ENCODE assay signal across 7 mouse cellular contexts in genomic region chr13:92736516-92737300, GRCm38 (mm10). TPM values are rescaled to one million over a fixed set of nuclear protein-coding genes. Genes with fewer than 3 reads are reported as not detected.
A peak's percentile ranks its signal among the peaks of the same experiment; 100 is the strongest.
DNase-seq lines count a peak whose midpoint lies in the region; ATAC-seq lines count a peak whose summit lies in the region.

No protein-coding gene starts in this region.

- no peak for ATAC-seq in liver, embryonic 11.5 days (replicated peaks; ENCODE audit: low FRiP score)
- ATAC-seq in limb, embryonic 12.5 days (ENCODE audit: insufficient number of reproducible peaks, insufficient read depth, low FRiP score, low TSS enrichment, low read depth), result no peak
- no peak for ATAC-seq in megakaryocyte-erythroid progenitor cell, adult 5-6 weeks (replicated peaks; ENCODE audit: low FRiP score, low TSS enrichment, poor library complexity, severe bottlenecking)

- no peaks in the 10 kb centered on the region for H3K36me3 ChIP-seq in liver, embryonic 11.5 days (ENCODE audit: control insufficient read depth, insufficient read depth, low read length)
- no peaks in the 10 kb centered on the region for H3K36me3 ChIP-seq in embryonic facial prominence, embryonic 10.5 days (replicated peaks)
- H3K36me3 ChIP-seq in limb, embryonic 12.5 days, result no peaks in the 10 kb centered on the region

- no peak overlapping the region for H3K4me3 ChIP-seq in liver, embryonic 11.5 days (ENCODE audit: low read depth, low read length)
- no peak overlapping the region for H3K4me3 ChIP-seq in embryonic facial prominence, embryonic 10.5 days
- no peak overlapping the region for H3K4me3 ChIP-seq in limb, embryonic 12.5 days (replicated peaks)

- H3K27me3 ChIP-seq in liver, embryonic 11.5 days (replicated peaks; ENCODE audit: control insufficient read depth, insufficient read depth, low read length), result 0 out of 2 replicates have a peak, but pooled peaks cover 2% of the 10 kb centered on the region
- no peaks in the 10 kb centered on the region for H3K27me3 ChIP-seq in embryonic facial prominence, embryonic 10.5 days (replicated peaks; ENCODE audit: low read depth, poor library complexity, severe bottlenecking)
- peaks cover 14% of the 10 kb centered on the region; the same call in 1 of the 2 replicates for H3K27me3 ChIP-seq in limb, embryonic 12.5 days

- H3K4me2 ChIP-seq in liver, embryonic 11.5 days, result no peak overlapping the region
- H3K4me2 ChIP-seq in limb, embryonic 12.5 days, result no peak overlapping the region

- no peak overlapping the region for H3K27ac ChIP-seq in liver, embryonic 11.5 days (ENCODE audit: low read depth, low read length)
- no peak overlapping the region for H3K27ac ChIP-seq in embryonic facial prominence, embryonic 10.5 days (replicated peaks)
- H3K27ac ChIP-seq in limb, embryonic 12.5 days, result no peak overlapping the region

- no peaks in the 10 kb centered on the region for H3K9me3 ChIP-seq in liver, embryonic 11.5 days (ENCODE audit: control insufficient read depth, low read length)
- H3K9me3 ChIP-seq in embryonic facial prominence, embryonic 10.5 days, result no peaks in the 10 kb centered on the region
- no peaks in the 10 kb centered on the region for H3K9me3 ChIP-seq in limb, embryonic 12.5 days

- no peak overlapping the region for H3K9ac ChIP-seq in liver, embryonic 11.5 days (ENCODE audit: low read depth, low read length)
- 0 out of 2 replicates have a peak overlapping the region, but pooled peaks have one; percentile 18 for H3K9ac ChIP-seq in limb, embryonic 12.5 days (replicated peaks)

- DNase-seq in liver, result peak; percentile 2
- no peak for DNase-seq in liver, embryonic 11.5 days (ENCODE audit: low spot score)
- peak; percentile 23 for DNase-seq in embryonic facial prominence, embryonic 10.5 days (ENCODE audit: low spot score)
- DNase-seq in thymus, postnatal 0 days (ENCODE audit: low spot score), result peak; percentile 65
- no peak for DNase-seq in right cerebral cortex, adult 2 months (ENCODE audit: low spot score in 2 of 2)

- WGBS in liver, embryonic 11.5 days, result 64% methylated on average over 11 of the region's 11 CpGs
- 63% methylated on average over 11 of the region's 11 CpGs for WGBS in embryonic facial prominence, embryonic 10.5 days
- 61% methylated on average over 11 of the region's 11 CpGs for WGBS in limb, embryonic 12.5 days

- no peaks in the 10 kb centered on the region; the same call in 1 of the 2 replicates for H3K4me1 ChIP-seq in liver, embryonic 11.5 days (replicated peaks; ENCODE audit: control insufficient read depth, insufficient read depth, low read length)
- peaks cover 7% of the 10 kb centered on the region for H3K4me1 ChIP-seq in embryonic facial prominence, embryonic 10.5 days
- no peaks in the 10 kb centered on the region for H3K4me1 ChIP-seq in limb, embryonic 12.5 days (replicated peaks)

RNA-seq across cellular contexts. Expression of gene Thbs4, which starts 57.9 kb away (rescaled TPM):
- polyA plus RNA-seq in liver, embryonic 11.5 days (2014; fragmentation: Nextera tagmentation; extraction: Ambion mirVana), result 1.6 and 1.8 TPM in 2 replicates
- polyA plus RNA-seq in embryonic facial prominence, embryonic 10.5 days (2016; fragmentation: Nextera tagmentation; extraction: Ambion mirVana), result 1.1 and 1.8 TPM in 2 replicates
- 2.9 and 4.1 TPM in 2 replicates for polyA plus RNA-seq in limb, embryonic 12.5 days (2016; fragmentation: Nextera tagmentation; extraction: Ambion mirVana)
- polyA plus RNA-seq in thymus, postnatal 0 days (2015; fragmentation: Nextera tagmentation; extraction: Ambion mirVana), result 0.55 TPM in 2 replicates
- not detected in 2 replicates for total RNA-seq in megakaryocyte-erythroid progenitor cell, adult 5-6 weeks (2014; fragmentation: Nextera tagmentation)
- total RNA-seq in megakaryocyte-erythroid progenitor cell, adult 5-6 weeks (2017), result not detected in 2 replicates

Comparison
In these comparisons a context has a peak if more than half of its experiments do, and no peak if none do; other contexts are left out.
1. DNase-seq: peak in liver (single experiment), embryonic facial prominence, embryonic 10.5 days (single experiment) and thymus, postnatal 0 days (single experiment); none in liver, embryonic 11.5 days (single experiment) and right cerebral cortex, adult 2 months (0 of 2).